Mouse (Mus musculus) forebrain, postnatal 0 days (tissue): ENCODE results near the gene Sprr2b. TPM values are rescaled to one million over a fixed set of nuclear protein-coding genes. Genes with fewer than 3 reads are reported as not detected.

ENCODE experiments used
- ATAC-seq: fragments of 200-750 bp; cut with Nextera tagmentation; 2 replicates; pipeline ENCODE4 v1.8.0; 2017; ENCODE audit warnings: mild to moderate bottlenecking, moderate library complexity
- DNase-seq: peaks from one replicate; pipeline ENCODE4 v3.0.0-alpha.2; 2015
- H3K27ac ChIP-seq: fragments of 300-500 bp; sonication (generic); 2 replicates; pipeline ENCODE4 v1.5.1; 2014; ENCODE audit warnings: low read depth, mild to moderate bottlenecking, antibody characterized with exemption, low read length, moderate library complexity, mixed read lengths
- H3K27me3 ChIP-seq: fragments of 300-500 bp; sonication (generic); 2 replicates; pipeline ENCODE4 v1.6.1; 2014; ENCODE audit warnings: mild to moderate bottlenecking, low read length, mixed read lengths; ENCODE audit not compliant: insufficient read depth
- H3K36me3 ChIP-seq: fragments of 300-500 bp; sonication (generic); 2 replicates; pipeline ENCODE4 v1.6.1; 2014; ENCODE audit warnings: mild to moderate bottlenecking, moderate library complexity; ENCODE audit not compliant: insufficient read depth
- H3K4me1 ChIP-seq: fragments of 300-500 bp; sonication (generic); 2 replicates; pipeline ENCODE4 v1.6.1; 2014; ENCODE audit warnings: antibody characterized with exemption; ENCODE audit not compliant: insufficient read depth
- H3K4me2 ChIP-seq: fragments of 300-500 bp; sonication (generic); 2 replicates; pipeline ENCODE4 v1.6.1; 2014; ENCODE audit warnings: low read depth, mild to moderate bottlenecking, moderate library complexity
- H3K4me3 ChIP-seq: fragments of 300-500 bp; sonication (generic); 2 replicates; pipeline ENCODE4 v1.5.1; 2014; ENCODE audit warnings: low read depth, low read length, mixed read lengths
- H3K9ac ChIP-seq: fragments of 300-500 bp; sonication (generic); 2 replicates; pipeline ENCODE4 v1.6.1; 2014; ENCODE audit warnings: mild to moderate bottlenecking
- H3K9me3 ChIP-seq: fragments of 300-500 bp; sonication (generic); 2 replicates; pipeline ENCODE4 v1.6.1; 2016; ENCODE audit warnings: low read length
- CTCF ChIP-seq: sonication (generic); IDR thresholded peaks from 2 replicates; pipeline ENCODE4 v1.5.1; 2016; ENCODE audit warnings: antibody characterized with exemption, control low read depth, low read depth
- WGBS: fragments of 180-500 bp; shearing (Covaris S2); extraction: QIAGEN DNeasy Blood & Tissue Kit; methylation state at CpG from one replicate; pipeline ENCODE4 v1.1.7; 2014; 5-methylcytosine and 5-hydroxymethylcytosine counted together
- polyA plus RNA-seq: library from polyadenylated mRNA; unstranded; fragments of >200 nt; fragmentation: Nextera tagmentation; extraction: Ambion mirVana; gene quantifications from 2 replicates; pipeline ENCODE4 v1.2.1, GENCODE M21; 2015
- total RNA-seq: library from RNA; depleted of rRNA; stranded (reverse); fragments of >200 nt; gene quantifications from 2 replicates; pipeline ENCODE4 v1.2.3, GENCODE M21; 2014; rRNA removed

The Sprr2b gene
- total and polyA plus RNA-seq, 2 experiments from 2014 or later, result not detected

DNA sequence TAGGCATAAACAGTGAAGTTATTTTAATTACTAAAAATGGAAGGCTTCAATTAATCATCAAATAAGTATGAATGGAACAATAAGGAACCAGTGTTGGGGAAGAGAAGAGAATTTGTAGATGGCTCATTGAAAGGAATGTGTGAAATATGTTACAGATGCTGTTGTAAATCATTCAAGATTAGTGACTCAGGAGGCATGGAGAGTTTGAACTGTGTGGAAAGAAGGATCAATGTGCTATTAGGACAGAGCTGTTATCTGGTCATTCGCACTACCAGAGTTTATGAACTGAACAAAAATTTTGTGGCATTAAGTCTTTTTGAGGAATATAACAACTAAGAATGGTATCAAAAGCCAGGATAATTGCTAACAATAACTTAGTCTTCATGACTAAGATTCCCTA lies 9.0 kb upstream of the Sprr2b start:
- DNase-seq (no peak), ATAC-seq (no peak)
- Histone ChIP-seq H3K9ac (no peak overlapping the region), H3K4me3 (no peak overlapping the region), H3K4me1 (no peaks in the 10 kb centered on the region), H3K27me3 (no peaks in the 10 kb centered on the region), H3K4me2 (no peak overlapping the region), H3K27ac (no peak overlapping the region), H3K9me3 (no peaks in the 10 kb centered on the region), H3K36me3 (no peaks in the 10 kb centered on the region)
- WGBS, result 95% methylated on average over 1 of the region's 1 CpGs
- TF ChIP-seq CTCF, result no peak

GRCm38 (mm10) chr3:92317384-92317783 lies 964 bp downstream of the Sprr2b start:
- no peak for TF ChIP-seq CTCF
- 64% methylated on average over 2 of the region's 2 CpGs for WGBS
- Histone ChIP-seq H3K36me3 (no peaks in the 10 kb centered on the region), H3K9ac (no peak overlapping the region), H3K27me3 (no peaks in the 10 kb centered on the region), H3K27ac (no peak overlapping the region), H3K9me3 (no peaks in the 10 kb centered on the region), H3K4me2 (no peak overlapping the region), H3K4me3 (no peak overlapping the region), H3K4me1 (no peaks in the 10 kb centered on the region)
- no peak for DNase-seq
- ATAC-seq, result no peak

- Histone ChIP-seq H3K4me1 (no peaks in the 10 kb centered on the region), H3K27ac (no peak overlapping the region), H3K27me3 (no peaks in the 10 kb centered on the region), H3K4me3 (no peak overlapping the region), H3K9me3 (no peaks in the 10 kb centered on the region), H3K9ac (no peak overlapping the region), H3K4me2 (no peak overlapping the region), H3K36me3 (no peaks in the 10 kb centered on the region)
- no peak for TF ChIP-seq CTCF
- ATAC-seq (no peak), DNase-seq (no peak)
- WGBS, result 81% methylated on average over 1 of the region's 1 CpGs
Observed at GRCm38 (mm10) chr3:92336278-92336677, 19.9 kb downstream of the Sprr2b start.

DNA sequence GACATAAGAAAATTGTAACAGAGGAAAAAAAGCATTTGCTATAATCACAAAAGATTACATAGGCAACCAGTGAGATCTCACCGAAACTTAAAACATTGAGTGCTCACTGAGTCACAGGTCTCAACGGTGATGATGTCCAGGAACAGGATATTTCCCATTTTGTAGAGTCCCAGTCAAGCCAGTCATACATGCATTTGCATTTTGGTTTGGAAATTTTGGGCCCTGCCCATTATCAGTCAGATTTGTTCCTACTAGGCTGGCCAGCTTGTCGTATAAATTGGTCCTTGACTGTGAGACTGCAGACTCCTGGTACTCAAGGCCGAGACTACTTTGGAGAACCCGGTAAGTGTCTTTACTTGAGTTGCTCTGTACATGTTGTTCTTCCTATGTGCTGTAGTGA lies 22.4 kb downstream of the Sprr2b start, which contains the start of gene Sprr2d:
TSS of gene Sprr2d (plus strand) at position 301 of the 400 bp plus-strand sequence.
- TF ChIP-seq CTCF, result no peak
- Histone ChIP-seq H3K36me3 (no peaks in the 10 kb centered on the region), H3K9ac (no peak within 1 kb of the TSS), H3K4me3 (no peak within 1 kb of the TSS), H3K27ac (no peak within 1 kb of the TSS), H3K4me1 (no peaks in the 10 kb centered on the region), H3K9me3 (no peaks in the 10 kb centered on the region), H3K27me3 (no peaks in the 10 kb centered on the region), H3K4me2 (no peak within 1 kb of the TSS)
- DNase-seq (no peak), ATAC-seq (no peak)
- WGBS, result 95% methylated on average over 5 of the region's 5 CpGs

- no peak within 1 kb of the TSS for H3K4me2 ChIP-seq
- WGBS, result 86% methylated on average over 2 of the region's 2 CpGs
- no peaks in the 10 kb centered on the region for H3K9me3 ChIP-seq
- no peak within 1 kb of the TSS for H3K27ac ChIP-seq
- H3K27me3 ChIP-seq, result no peaks in the 10 kb centered on the region
- H3K4me1 ChIP-seq, result no peaks in the 10 kb centered on the region
- no peak within 1 kb of the TSS for H3K9ac ChIP-seq
- H3K36me3 ChIP-seq, result no peaks in the 10 kb centered on the region
- no peak within 1 kb of the TSS for H3K4me3 ChIP-seq
- no peak for DNase-seq
- TF ChIP-seq CTCF, result no peak
- no peak for ATAC-seq
Observed at GRCm38 (mm10) chr3:92351843-92352242, 35.4 kb downstream of the Sprr2b start, which contains the start of gene Sprr2e. Gene Sprr2e (plus strand): TSS chr3:92352143.

DNA sequence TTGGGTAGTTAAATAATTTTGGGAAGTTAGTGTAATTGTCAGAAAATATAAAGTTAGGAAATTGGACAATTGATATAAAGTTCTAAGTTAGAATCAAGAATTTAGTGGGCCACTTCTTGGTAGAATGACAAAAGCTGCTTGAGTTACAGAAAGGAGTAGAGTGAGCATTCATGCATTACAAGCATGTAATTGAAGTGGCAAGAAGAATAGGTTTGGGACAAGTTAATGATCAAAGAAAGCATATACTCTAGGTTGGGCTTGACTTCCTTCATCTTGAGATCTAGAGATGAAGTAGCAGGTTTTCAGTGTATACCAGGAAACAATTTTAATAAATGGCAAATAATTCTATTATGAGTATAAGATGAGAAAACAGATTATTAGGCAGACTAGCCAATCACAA lies 45.2 kb downstream of the Sprr2b start:
- no peak overlapping the region for H3K27ac ChIP-seq
- H3K4me3 ChIP-seq, result no peak overlapping the region
- H3K27me3 ChIP-seq, result no peaks in the 10 kb centered on the region
- no peaks in the 10 kb centered on the region for H3K4me1 ChIP-seq
- H3K4me2 ChIP-seq, result no peak overlapping the region
- no peaks in the 10 kb centered on the region for H3K9me3 ChIP-seq
- no peak for ATAC-seq
- no peak for DNase-seq
- no peaks in the 10 kb centered on the region for H3K36me3 ChIP-seq
- no peak for TF ChIP-seq CTCF
- H3K9ac ChIP-seq, result no peak overlapping the region

DNA sequence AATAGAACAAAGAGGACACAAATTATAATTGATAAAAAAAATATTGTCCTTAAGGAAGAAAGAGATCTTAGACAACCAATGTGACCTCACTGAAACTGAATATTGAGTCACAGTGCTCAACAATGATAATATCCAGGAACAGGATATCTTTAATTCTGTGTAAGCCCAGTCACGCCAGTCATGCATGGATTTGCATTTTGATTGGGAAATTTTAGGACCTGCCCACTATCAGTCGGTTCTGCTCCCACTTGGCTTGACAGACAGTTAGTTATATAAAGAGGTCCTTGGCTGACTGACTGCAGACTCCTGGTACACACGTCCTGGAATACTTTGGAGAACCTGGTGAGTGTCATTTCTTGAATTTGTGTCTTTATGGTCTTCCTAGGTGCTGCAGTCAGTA lies 48.5 kb downstream of the Sprr2b start, which contains the start of gene Sprr2f:
TSS of gene Sprr2f (plus strand) at position 301 of the 400 bp plus-strand sequence.
- Histone ChIP-seq H3K9ac (no peak within 1 kb of the TSS), H3K36me3 (no peaks in the 10 kb centered on the region), H3K27me3 (no peaks in the 10 kb centered on the region), H3K9me3 (no peaks in the 10 kb centered on the region), H3K4me2 (no peak within 1 kb of the TSS), H3K27ac (no peak within 1 kb of the TSS), H3K4me1 (no peaks in the 10 kb centered on the region), H3K4me3 (no peak within 1 kb of the TSS)
- WGBS, result 74% methylated on average over 3 of the region's 3 CpGs
- DNase-seq (no peak), ATAC-seq (no peak)
- TF ChIP-seq CTCF, result no peak

Other genes starting within 250 kb of the Sprr2b start
- gene Lor, start 233.5 kb upstream of the Sprr2b start, total RNA-seq, result 1.8 and 2.0 TPM in 2 replicates
- 10.4 and 14.7 TPM in 2 replicates for gene Lor, start 233.5 kb upstream of the Sprr2b start, polyA plus RNA-seq
- 0.33 TPM in 1 of 2 replicates, not detected in the other for gene Prr9, start 192.7 kb upstream of the Sprr2b start, total RNA-seq
- gene Prr9, start 192.7 kb upstream of the Sprr2b start, polyA plus RNA-seq, result not detected in 2 replicates
- gene Lelp1, start 173.9 kb upstream of the Sprr2b start, total RNA-seq, result not detected in 2 replicates
- gene Lelp1, start 173.9 kb upstream of the Sprr2b start, polyA plus RNA-seq, result not detected in 2 replicates
- not detected in 2 replicates for gene Sprr2a1, start 100.8 kb upstream of the Sprr2b start, total RNA-seq
- gene Sprr2a1, start 100.8 kb upstream of the Sprr2b start, polyA plus RNA-seq, result not detected in 2 replicates
- not detected in 2 replicates for gene Sprr2a2, start 100.7 kb upstream of the Sprr2b start, total RNA-seq
- gene Sprr2a2, start 100.7 kb upstream of the Sprr2b start, polyA plus RNA-seq, result not detected in 2 replicates
- gene Sprr2a3, start 31.2 kb upstream of the Sprr2b start, total RNA-seq, result not detected in 2 replicates
- not detected in 2 replicates for gene Sprr2a3, start 31.2 kb upstream of the Sprr2b start, polyA plus RNA-seq
- not detected in 2 replicates for gene Sprr2d, start 22.5 kb downstream of the Sprr2b start, total RNA-seq
- not detected in 2 replicates for gene Sprr2d, start 22.5 kb downstream of the Sprr2b start, polyA plus RNA-seq
- gene Sprr2e, start 35.5 kb downstream of the Sprr2b start, total RNA-seq, result not detected in 2 replicates
- not detected in 2 replicates for gene Sprr2e, start 35.5 kb downstream of the Sprr2b start, polyA plus RNA-seq
- not detected in 2 replicates for gene Sprr2f, start 48.6 kb downstream of the Sprr2b start, total RNA-seq
- gene Sprr2f, start 48.6 kb downstream of the Sprr2b start, polyA plus RNA-seq, result not detected in 2 replicates
- not detected in 2 replicates for gene Sprr2h, start 69.1 kb downstream of the Sprr2b start, total RNA-seq
- gene Sprr2h, start 69.1 kb downstream of the Sprr2b start, polyA plus RNA-seq, result not detected in 2 replicates
- gene Sprr2i, start 91.4 kb downstream of the Sprr2b start, total RNA-seq, result not detected in 2 replicates
- gene Sprr2i, start 91.4 kb downstream of the Sprr2b start, polyA plus RNA-seq, result not detected in 2 replicates
- gene Sprr2j-ps, start 101.5 kb downstream of the Sprr2b start, total RNA-seq, result not detected in 2 replicates
- gene Sprr2j-ps, start 101.5 kb downstream of the Sprr2b start, polyA plus RNA-seq, result not detected in 2 replicates
- 2.5 and 6.5 TPM in 2 replicates for gene Gm9774, start 112.8 kb downstream of the Sprr2b start, total RNA-seq
- gene Gm9774, start 112.8 kb downstream of the Sprr2b start, polyA plus RNA-seq, result 9.2 and 12.0 TPM in 2 replicates
- not detected in 2 replicates for gene Sprr2k, start 116.0 kb downstream of the Sprr2b start, total RNA-seq
- not detected in 2 replicates for gene Sprr2k, start 116.0 kb downstream of the Sprr2b start, polyA plus RNA-seq
- gene Sprr1b, start 122.2 kb downstream of the Sprr2b start, total RNA-seq, result not detected in 2 replicates
- gene Sprr1b, start 122.2 kb downstream of the Sprr2b start, polyA plus RNA-seq, result not detected in 2 replicates
- gene Sprr3, start 142.1 kb downstream of the Sprr2b start, total RNA-seq, result not detected in 2 replicates
- not detected in 2 replicates for gene Sprr3, start 142.1 kb downstream of the Sprr2b start, polyA plus RNA-seq
- gene Sprr1a, start 169.3 kb downstream of the Sprr2b start, total RNA-seq, result not detected in 2 replicates
- not detected in 2 replicates for gene Sprr1a, start 169.3 kb downstream of the Sprr2b start, polyA plus RNA-seq
- gene Sprr4, start 183.9 kb downstream of the Sprr2b start, total RNA-seq, result not detected in 2 replicates
- not detected in 2 replicates for gene Sprr4, start 183.9 kb downstream of the Sprr2b start, polyA plus RNA-seq
- gene 2310046K23Rik, start 217.9 kb downstream of the Sprr2b start, total RNA-seq, result not detected in 2 replicates
- not detected in 2 replicates for gene 2310046K23Rik, start 217.9 kb downstream of the Sprr2b start, polyA plus RNA-seq